Mouse (Mus musculus) retina, postnatal 7 days (tissue): ENCODE results near the gene Igsf21.
A peak's percentile ranks its signal among the peaks of the same experiment; 100 is the strongest.

Experiments used
- DNase-seq: peaks from one replicate; pipeline ENCODE4 v3.0.0-alpha.2; 2012; ENCODE audit warnings: low read depth, low spot score

Gene Igsf21

DNA sequence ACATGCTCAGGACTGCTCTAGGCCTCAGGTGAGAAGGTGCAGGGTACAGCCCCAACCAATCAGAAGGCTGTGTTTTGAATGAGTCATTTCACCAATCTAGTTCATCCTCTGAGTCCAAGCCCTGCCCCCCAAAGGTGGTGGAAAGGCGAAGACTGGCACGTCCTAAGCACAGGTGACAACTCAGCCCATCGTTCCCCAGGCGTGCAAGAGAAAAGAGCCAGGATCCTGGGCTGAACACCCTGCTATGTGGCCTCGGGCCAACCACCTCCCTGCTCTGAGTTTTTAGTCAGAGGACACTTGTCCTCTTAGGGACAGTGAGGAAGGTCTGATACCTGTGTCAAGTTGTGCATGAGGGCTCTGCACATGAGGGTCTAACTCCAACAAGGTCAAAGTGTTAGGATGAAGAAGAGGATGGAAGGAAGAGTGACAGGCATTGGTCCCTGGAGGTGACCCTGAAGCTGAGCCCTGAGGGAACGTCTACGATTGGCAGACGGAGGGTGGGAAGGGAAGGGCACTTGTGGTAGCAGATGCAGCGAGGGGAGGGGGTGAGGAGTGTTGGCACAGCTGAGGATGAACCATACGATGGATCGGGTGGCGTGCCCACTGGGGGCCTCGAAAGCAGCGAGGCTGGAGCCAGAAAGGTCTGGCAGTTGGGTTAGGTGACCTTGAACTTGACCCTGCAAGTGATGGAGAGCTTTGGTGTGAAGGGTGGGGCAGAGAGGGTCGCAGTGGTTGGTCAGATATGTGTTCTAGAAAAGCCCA lies 99.3 kb downstream of the Igsf21 start:
- no peak for DNase-seq

DNA sequence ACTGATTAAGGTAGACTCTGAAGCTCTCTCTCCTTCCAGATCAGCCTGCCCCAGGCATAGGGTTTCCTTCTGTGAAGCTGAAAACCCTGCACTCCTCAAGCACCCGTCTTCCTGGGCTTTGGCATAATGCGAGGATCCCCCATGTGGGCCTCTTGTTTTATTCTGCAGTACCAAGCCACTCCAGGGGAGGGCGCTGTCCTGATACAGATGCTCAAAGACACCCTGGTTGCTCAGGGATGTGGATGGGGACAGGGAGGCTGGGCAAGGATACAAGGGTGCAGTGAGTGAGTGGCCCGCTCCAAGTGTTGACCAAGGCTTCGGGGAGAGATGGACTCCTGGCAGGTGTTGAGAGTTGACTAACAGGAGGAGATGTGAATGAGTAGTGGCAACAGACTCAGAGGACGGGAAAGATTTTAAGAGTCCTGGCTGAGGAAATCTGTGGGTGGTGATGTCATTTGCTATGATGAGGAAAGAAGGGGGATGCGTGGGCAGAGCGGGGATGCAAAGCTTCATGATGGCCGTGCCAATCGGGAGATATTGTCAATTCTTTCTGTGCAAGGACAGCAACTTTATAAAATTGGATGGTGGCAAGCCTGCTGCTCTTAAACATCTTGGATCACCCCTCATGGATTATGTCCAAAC lies 102.6 kb downstream of the Igsf21 start:
- no peak for DNase-seq

GRCm38 (mm10) chr4:140143178-140143577 lies 103.4 kb downstream of the Igsf21 start:
- no peak for DNase-seq

DNA sequence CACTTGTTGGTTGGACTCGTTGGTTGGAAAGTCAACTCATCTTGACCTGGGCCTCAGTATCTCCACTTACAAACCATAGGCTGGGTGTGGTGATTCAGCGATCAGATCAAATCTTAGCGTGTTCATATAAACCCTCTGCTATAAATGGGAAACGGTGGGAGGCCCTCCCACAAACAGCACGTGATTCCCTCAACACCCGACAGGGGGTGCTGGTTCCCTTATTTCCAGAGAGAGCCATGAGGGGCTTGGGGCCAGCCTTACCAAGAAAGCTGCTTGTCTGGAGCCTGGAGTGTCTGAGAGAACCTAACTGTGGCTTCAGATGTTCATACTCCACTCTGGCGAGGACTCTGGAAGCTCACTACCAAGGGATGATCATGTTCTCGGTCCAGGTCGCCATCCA lies 106.1 kb downstream of the Igsf21 start:
- no peak for DNase-seq

DNA sequence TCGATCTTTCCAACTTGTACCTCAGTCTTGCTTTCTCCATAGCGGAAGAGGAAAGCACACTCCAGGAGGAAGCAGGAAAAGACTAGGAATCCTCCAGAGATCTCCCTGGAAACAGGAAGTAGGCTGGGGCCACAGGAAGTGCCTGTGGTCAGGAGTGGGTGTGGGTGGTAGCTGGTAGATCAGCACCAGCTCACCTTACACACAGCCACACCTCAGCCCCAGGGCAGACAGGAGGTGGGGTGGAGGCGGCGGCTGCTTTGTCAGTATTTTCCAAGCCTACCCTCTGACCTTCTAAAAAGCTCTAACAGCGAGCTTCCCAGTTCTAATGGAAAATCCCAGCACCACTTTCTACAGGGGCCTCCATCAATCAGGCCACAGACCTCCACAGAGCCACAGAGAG lies 107.7 kb downstream of the Igsf21 start:
- DNase-seq = no peak

- peak; percentile 84 for DNase-seq
Measured at GRCm38 (mm10) chr4:140131625-140132321, 114.8 kb downstream of the Igsf21 start.

- no peak for DNase-seq
Measured at GRCm38 (mm10) chr4:140131201-140131600, 115.4 kb downstream of the Igsf21 start.

DNA sequence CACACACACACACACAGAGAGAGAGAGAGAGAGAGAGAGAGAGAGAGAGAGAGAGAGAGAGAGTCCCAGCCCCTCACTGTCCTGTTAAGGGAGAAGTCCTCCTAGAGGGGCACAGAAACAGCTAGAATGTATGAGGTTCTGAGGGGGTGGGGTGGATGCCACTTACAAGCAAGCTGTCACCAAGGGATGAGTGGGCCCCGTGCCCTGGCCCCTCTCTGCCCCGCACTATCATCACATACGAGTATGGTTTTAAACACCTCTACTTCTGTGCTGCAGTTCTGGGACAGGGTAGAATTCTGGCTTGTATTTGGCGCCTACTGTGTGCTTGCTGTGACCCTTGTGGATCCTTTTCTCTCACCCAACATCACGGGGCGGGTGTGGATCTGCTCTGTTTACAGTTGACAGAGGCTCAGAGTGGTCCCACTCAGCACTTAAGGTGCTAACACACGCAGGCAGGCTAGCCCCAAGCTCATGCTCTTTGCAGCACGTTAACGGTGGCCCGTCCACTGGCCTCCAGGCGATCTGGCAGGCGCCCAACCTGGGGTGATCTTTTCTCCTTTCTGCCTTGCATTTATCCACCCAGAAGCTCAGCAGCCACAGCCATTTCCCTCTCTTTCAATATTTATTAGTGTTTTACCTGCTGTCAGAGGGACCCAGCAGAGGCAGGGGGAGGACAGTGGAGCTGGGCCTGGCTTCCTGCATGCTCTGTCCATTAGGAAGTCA lies 116.9 kb downstream of the Igsf21 start:
- DNase-seq = no peak

DNA sequence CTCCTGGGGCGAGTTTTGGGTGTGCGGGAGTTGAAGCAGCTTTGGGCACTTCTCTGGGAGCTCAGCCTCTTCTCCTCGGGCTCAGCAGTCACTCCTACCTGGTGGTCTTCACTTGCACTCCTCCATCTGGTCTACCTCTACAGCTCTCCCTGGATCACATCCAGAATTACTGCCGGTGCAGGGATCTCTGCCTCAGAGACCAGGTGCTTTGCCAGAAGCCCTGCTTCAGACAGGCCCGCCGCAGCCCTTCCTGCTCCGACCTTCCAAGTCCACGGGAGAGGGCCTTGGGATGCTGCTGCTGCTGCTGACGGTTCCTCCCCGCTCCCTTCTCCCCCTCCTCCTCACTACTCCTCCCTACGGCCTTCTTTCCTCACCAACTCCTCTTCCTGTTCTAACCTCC lies 118.5 kb downstream of the Igsf21 start:
- DNase-seq = no peak

DNA sequence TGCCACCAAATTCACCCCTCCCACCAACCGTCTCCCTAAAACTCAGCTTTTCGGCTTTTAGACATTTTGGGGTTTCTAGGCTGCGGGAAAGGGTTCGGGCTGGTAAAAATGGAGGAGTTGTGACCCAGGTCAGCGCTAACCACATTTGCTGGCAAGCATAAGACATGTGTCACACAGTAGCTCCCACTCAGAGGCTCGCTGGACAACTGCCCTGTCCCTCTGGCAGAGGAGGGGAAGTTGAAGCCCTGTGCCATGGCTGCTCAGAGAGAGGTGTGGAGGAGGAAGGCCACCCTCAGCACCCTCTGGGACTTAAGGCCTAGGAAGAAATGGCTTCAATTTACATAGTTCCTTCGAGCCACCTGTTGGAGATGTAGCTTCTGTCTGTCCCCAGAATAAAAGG lies 120.8 kb downstream of the Igsf21 start:
- no peak for DNase-seq

- no peak for DNase-seq
Measured at GRCm38 (mm10) chr4:140122534-140122933, 124.0 kb downstream of the Igsf21 start.

DNA sequence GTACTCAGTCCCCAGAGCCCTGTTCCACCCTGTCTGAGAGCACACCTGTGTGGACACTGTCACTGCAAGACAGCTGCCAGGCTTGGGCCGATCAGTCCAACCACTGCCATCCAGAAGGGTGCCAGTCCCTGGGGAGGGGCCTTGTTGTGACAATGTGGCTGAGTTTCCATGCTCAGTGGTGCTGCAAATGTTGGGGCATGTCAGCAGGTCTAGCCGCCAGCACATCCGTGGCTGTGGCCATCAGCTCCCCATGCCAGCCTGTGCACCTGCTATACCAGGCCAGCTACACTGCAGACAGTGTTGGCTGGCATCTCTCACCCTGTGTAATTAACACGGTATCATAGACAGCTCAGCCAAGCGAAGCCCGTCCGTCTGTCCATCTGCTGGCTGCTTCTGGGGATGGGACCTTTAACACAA lies 129.3 kb downstream of the Igsf21 start:
- DNase-seq = no peak

GRCm38 (mm10) chr4:140115756-140116155 lies 130.8 kb downstream of the Igsf21 start:
- no peak for DNase-seq

DNA sequence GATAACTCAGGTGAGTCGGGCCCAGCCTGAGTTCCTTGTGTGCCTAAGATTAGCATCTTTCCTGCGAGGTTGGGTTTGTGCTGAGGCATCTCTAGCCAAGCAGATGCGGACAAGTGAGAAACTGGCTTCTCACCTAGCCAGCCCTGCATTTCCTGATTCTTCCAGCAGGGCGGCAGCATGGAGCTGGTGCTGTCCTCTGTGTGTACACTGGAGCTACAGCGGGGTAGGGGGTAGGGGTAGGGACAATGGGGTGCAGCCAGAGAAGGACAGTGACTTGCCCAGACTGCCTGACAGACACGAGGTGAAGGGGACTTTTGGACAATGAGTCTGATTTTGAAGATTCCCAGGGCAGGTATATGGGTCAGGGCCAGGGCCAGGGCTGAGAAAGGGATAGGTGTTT lies 131.5 kb downstream of the Igsf21 start:
- DNase-seq = no peak

GRCm38 (mm10) chr4:140113690-140114475 lies 132.7 kb downstream of the Igsf21 start:
- no peak for DNase-seq

DNA sequence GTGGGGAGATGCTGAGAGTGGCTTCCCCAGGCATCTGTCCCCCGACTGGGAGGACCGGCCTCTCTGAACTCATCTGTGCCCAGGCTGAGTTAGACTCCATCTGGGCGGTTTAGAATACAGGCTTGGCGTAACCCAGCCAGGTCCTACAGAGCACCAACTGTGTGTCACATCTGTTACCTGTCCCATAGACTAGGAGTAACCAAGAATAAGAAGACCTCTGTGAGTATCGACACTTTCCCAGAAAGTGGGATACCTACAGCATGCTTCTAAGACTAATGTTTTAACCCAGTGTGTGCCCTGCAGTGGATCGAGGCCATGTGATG lies 137.0 kb downstream of the Igsf21 start:
- no peak for DNase-seq

DNA sequence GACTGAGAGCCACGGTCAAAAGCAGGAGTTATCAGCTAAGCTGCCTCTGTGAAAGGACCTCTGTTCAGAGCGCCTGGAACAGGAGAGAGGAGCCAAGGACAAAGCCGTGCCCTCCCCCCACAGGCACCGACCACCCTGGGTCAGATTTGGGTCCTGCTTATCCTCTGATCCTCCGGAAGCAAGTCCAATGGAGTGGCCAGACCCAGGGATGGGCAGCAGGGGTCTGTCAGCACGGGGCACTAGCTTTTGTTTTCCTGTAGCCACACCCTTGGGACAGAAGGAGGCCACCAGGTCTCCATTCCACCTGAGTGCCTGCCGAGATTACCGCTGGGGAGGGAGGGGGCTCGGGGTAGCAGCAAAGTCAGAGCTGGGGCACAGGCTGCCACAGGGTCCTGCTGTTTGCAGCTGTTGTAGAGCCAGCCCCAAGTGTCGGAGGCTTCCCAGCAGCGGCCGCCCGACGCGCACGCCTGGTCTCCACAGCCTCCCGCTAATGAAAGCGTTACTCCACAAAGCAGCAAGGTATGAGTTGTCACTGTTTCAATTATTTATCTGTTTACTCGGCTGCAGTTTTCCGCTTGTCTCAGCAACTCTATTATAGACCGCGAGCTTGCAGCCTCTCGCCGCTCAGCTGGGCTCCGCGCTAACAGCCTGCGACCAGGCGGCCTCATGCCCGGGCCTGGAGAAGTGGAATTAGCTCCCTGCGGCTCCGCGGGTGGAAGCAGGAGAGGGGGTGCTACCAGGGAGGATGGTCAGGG lies 137.5 kb downstream of the Igsf21 start:
- DNase-seq = no peak

- DNase-seq = no peak
Measured at GRCm38 (mm10) chr4:140107161-140107560, 139.4 kb downstream of the Igsf21 start.

GRCm38 (mm10) chr4:140104795-140105194 lies 141.8 kb downstream of the Igsf21 start:
- no peak for DNase-seq

GRCm38 (mm10) chr4:140103341-140104027 lies 143.1 kb downstream of the Igsf21 start:
- no peak for DNase-seq
